Mouse (Mus musculus): ENCODE measurements around the gene Rpl18a. TPM values are rescaled to one million over a fixed set of nuclear protein-coding genes. Genes with fewer than 3 reads are reported as not detected.

Rpl18a gene
- polyA plus RNA-seq, 1 experiment from 2014 or later: 2,947 TPM

DNA sequence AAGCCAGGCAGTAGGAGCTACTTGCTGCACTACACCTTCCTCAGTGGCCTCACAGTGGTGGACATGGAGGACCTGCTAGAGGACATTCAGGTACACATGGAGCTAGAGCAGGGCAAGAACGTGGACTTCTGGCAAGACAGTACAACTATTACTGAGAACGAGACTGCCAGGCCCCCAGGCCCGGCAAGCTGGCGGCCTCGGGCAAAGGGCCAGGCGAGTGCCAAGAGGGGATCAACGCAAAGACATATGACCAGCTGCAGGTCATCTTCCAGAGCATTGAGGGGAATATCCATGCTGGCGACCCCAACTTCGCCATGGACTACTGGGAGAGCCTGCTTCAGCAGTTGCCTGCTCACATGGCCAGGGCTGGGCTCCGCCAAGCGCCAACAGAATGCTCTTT lies 34.5 kb upstream of the Rpl18a start:
- TF ChIP-seq CTCF (IDR thresholded peaks at IDR 0.05; ENCODE audit: low read depth): no peak
- Histone ChIP-seq H3K9me3 (ENCODE audit: control insufficient read depth) (no peaks in the 10 kb centered on the region), H3K4me3 (ENCODE audit: low read depth, low read length) (no peak overlapping the region), H3K27ac (ENCODE audit: low read depth, low read length) (no peak overlapping the region), H3K9ac (ENCODE audit: low read depth, low read length) (no peak overlapping the region), H3K27me3 (replicated peaks; ENCODE audit: control insufficient read depth, insufficient read depth, low read length) (no peaks in the 10 kb centered on the region), H3K4me1 (replicated peaks; ENCODE audit: control insufficient read depth, insufficient read depth, low read length) (no peaks in the 10 kb centered on the region), H3K4me2 (replicated peaks; ENCODE audit: low read depth) (no peak overlapping the region), H3K36me3 (ENCODE audit: control insufficient read depth, insufficient read depth) (no peaks in the 10 kb centered on the region)
- no peak for ATAC-seq
- WGBS: 93% methylated on average over 11 of the region's 11 CpGs

DNA sequence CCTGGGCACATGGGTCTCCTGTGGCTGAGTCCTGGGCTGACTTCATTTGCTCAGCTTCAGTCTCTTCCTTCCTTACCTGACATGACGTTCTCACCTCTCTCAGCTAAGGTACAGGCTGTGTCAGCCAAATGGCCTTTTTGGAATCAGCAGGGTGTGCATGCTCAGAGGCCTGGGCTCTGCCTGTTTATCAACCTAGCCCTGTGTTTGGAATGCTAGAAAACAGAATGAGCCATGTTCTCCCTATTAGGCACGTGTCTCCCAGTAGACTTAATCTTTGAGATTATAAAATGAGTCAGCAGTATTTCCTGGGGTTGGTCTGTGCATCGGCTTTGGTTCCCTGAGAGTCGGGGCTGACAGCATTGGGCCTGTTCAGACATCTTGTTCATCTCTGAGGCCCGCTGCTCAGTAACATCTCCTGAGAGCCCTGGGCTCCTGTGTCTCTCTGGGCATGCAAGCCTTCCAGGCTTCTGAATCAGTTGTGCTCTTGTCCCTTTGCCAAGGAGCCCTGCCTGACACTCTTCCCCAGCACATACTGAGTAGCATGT lies 31.6 kb upstream of the Rpl18a start:
- Histone ChIP-seq H3K4me1 (replicated peaks; ENCODE audit: control insufficient read depth, insufficient read depth, low read length) (no peaks in the 10 kb centered on the region), H3K9ac (ENCODE audit: low read depth, low read length) (no peak overlapping the region), H3K36me3 (ENCODE audit: control insufficient read depth, insufficient read depth) (no peaks in the 10 kb centered on the region), H3K4me2 (replicated peaks; ENCODE audit: low read depth) (no peak overlapping the region), H3K4me3 (ENCODE audit: low read depth, low read length) (no peak overlapping the region), H3K9me3 (ENCODE audit: control insufficient read depth) (no peaks in the 10 kb centered on the region), H3K27ac (ENCODE audit: low read depth, low read length) (no peak overlapping the region), H3K27me3 (replicated peaks; ENCODE audit: control insufficient read depth, insufficient read depth, low read length) (no peaks in the 10 kb centered on the region)
- ATAC-seq: no peak
- no peak for TF ChIP-seq CTCF (IDR thresholded peaks at IDR 0.05; ENCODE audit: low read depth)
- WGBS: 65% methylated on average over 5 of the region's 5 CpGs

DNA sequence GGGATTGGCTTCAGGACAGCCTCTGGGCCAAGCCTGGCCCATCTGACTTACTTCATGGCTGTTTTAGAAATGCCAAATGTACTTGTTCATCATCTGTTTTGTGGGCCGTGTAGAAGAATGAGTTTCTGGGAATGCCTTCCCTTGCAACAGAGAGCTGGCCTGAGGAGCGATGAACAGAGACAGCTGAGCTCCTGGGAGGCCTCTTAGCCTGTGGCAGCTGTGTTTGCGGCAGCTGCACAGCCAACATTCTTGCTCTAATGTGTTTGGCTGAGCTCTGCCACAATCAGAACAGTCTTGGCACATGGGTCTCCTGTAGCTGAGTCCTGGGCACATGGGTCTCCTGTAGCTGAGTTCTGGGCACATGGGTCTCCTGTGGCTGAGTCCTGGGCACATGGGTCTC lies 30.9 kb upstream of the Rpl18a start:
- H3K27me3 ChIP-seq (replicated peaks; ENCODE audit: control insufficient read depth, insufficient read depth, low read length): no peaks in the 10 kb centered on the region
- H3K4me1 ChIP-seq (replicated peaks; ENCODE audit: control insufficient read depth, insufficient read depth, low read length): no peaks in the 10 kb centered on the region
- 71% methylated on average over 3 of the region's 3 CpGs for WGBS
- H3K4me3 ChIP-seq (ENCODE audit: low read depth, low read length): no peak overlapping the region
- H3K9me3 ChIP-seq (ENCODE audit: control insufficient read depth): no peaks in the 10 kb centered on the region
- no peaks in the 10 kb centered on the region for H3K36me3 ChIP-seq (ENCODE audit: control insufficient read depth, insufficient read depth)
- ATAC-seq: no peak
- H3K4me2 ChIP-seq (replicated peaks; ENCODE audit: low read depth): no peak overlapping the region
- no peak overlapping the region for H3K9ac ChIP-seq (ENCODE audit: low read depth, low read length)
- no peak overlapping the region for H3K27ac ChIP-seq (ENCODE audit: low read depth, low read length)
- TF ChIP-seq CTCF (IDR thresholded peaks at IDR 0.05; ENCODE audit: low read depth): no peak

DNA sequence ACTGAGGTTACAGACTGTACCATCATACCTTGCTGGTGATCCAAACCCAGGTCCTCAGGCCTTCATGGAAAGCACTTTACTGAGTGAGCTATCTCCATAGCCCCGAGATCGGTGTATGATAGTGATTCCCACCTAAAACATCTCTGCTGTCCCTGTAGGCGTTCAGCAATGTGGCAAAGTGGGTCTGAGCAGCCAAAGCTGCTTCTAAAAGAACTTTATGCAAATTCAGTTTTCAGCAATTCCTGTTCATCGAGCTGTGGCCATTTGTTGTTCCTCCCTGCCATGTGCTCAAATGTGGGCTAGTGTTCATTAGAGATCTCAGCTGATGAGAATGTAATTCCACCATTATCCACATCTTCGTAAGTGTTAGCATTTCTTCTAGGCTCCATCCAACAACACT lies 29.2 kb upstream of the Rpl18a start:
- Histone ChIP-seq H3K36me3 (ENCODE audit: control insufficient read depth, insufficient read depth) (0 out of 2 replicates have a peak, but pooled peaks cover 1% of the 10 kb centered on the region), H3K9me3 (ENCODE audit: control insufficient read depth) (no peaks in the 10 kb centered on the region), H3K4me1 (replicated peaks; ENCODE audit: control insufficient read depth, insufficient read depth, low read length) (no peaks in the 10 kb centered on the region), H3K4me2 (replicated peaks; ENCODE audit: low read depth) (no peak overlapping the region), H3K27ac (ENCODE audit: low read depth, low read length) (no peak overlapping the region), H3K9ac (ENCODE audit: low read depth, low read length) (no peak overlapping the region), H3K4me3 (ENCODE audit: low read depth, low read length) (no peak overlapping the region), H3K27me3 (replicated peaks; ENCODE audit: control insufficient read depth, insufficient read depth, low read length) (no peaks in the 10 kb centered on the region)
- ATAC-seq: no peak
- 84% methylated on average over 5 of the region's 5 CpGs for WGBS
- TF ChIP-seq CTCF (IDR thresholded peaks at IDR 0.05; ENCODE audit: low read depth): no peak

DNA sequence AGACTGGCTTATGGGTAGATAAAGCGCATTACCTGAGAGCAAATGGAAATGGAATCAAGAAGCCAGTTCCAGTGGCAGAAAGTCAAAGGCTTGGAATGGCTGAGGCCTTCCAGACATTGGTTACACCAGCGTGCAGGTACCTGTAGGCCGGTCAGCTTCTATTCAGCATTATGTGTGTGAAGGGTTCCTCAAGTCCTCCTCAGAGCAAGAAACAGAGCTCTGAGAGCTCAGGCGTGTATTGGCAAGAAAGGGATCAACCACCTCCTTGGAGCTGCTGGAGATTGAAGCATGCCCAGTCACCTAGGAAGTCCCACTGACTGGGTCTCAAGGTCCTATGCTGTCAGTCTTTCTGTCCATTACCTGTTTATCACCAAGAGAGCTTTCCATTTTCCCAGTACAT lies 28.5 kb upstream of the Rpl18a start:
- Histone ChIP-seq H3K36me3 (ENCODE audit: control insufficient read depth, insufficient read depth) (0 out of 2 replicates have a peak, but pooled peaks cover 5% of the 10 kb centered on the region), H3K4me2 (replicated peaks; ENCODE audit: low read depth) (no peak overlapping the region), H3K4me3 (ENCODE audit: low read depth, low read length) (no peak overlapping the region), H3K27me3 (replicated peaks; ENCODE audit: control insufficient read depth, insufficient read depth, low read length) (no peaks in the 10 kb centered on the region), H3K27ac (ENCODE audit: low read depth, low read length) (no peak overlapping the region), H3K9me3 (ENCODE audit: control insufficient read depth) (no peaks in the 10 kb centered on the region), H3K4me1 (replicated peaks; ENCODE audit: control insufficient read depth, insufficient read depth, low read length) (no peaks in the 10 kb centered on the region), H3K9ac (ENCODE audit: low read depth, low read length) (no peak overlapping the region)
- WGBS: 90% methylated on average over 4 of the region's 4 CpGs
- TF ChIP-seq CTCF (IDR thresholded peaks at IDR 0.05; ENCODE audit: low read depth): no peak
- ATAC-seq: no peak

DNA sequence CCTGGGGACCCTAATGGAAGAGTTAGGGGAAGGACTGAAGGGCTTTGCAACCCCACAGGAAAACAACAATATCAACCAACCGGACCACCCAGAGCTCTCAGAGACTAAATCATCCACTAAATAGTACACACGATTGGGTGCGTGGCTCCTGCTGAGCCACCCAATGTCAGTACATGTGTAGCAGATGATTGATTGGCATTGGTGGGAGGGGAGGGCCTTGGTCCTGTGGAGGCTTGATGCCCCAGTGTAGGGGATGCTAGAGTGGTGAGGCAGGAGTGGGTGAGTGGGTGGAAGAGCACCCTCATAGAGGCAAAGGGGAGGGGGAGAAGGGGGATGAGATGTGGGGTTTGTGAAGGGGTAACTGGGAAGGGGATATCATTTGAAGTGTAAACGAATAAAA lies 26.9 kb upstream of the Rpl18a start:
- no peak for TF ChIP-seq CTCF (IDR thresholded peaks at IDR 0.05; ENCODE audit: low read depth)
- Histone ChIP-seq H3K4me2 (replicated peaks; ENCODE audit: low read depth) (no peak overlapping the region), H3K4me1 (replicated peaks; ENCODE audit: control insufficient read depth, insufficient read depth, low read length) (no peaks in the 10 kb centered on the region), H3K9me3 (ENCODE audit: control insufficient read depth) (no peaks in the 10 kb centered on the region), H3K9ac (ENCODE audit: low read depth, low read length) (no peak overlapping the region), H3K27ac (ENCODE audit: low read depth, low read length) (no peak overlapping the region), H3K27me3 (replicated peaks; ENCODE audit: control insufficient read depth, insufficient read depth, low read length) (no peaks in the 10 kb centered on the region), H3K4me3 (ENCODE audit: low read depth, low read length) (no peak overlapping the region), H3K36me3 (ENCODE audit: control insufficient read depth, insufficient read depth) (0 out of 2 replicates have a peak, but pooled peaks cover 5% of the 10 kb centered on the region)
- no peak for ATAC-seq
- 89% methylated on average over 4 of the region's 4 CpGs for WGBS
